Mouse (Mus musculus): ENCODE data around the gene Disp1.

Disp1 gene

DNA sequence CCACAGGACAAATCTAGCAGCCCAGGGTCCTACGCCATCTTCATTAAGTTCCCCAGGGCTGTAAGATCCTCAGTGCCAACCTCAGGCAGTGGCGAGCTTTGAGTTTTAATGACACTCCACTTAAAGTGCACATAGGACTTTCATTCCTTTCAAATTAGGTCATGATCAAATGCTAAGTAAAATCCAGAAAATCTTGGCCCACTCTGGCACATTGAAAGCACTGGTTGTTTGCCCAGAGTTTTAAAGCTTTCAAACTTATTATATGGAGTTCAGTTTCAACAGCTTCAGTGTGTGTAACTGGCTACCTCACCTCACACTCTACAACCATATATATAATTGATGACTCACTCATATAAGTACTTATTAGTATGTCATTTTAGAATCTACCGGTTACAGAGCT is 87.9 kb downstream of the Disp1 start:
- DNase-seq (ENCODE audit: low spot score in 2 of 2) = no peak

DNA sequence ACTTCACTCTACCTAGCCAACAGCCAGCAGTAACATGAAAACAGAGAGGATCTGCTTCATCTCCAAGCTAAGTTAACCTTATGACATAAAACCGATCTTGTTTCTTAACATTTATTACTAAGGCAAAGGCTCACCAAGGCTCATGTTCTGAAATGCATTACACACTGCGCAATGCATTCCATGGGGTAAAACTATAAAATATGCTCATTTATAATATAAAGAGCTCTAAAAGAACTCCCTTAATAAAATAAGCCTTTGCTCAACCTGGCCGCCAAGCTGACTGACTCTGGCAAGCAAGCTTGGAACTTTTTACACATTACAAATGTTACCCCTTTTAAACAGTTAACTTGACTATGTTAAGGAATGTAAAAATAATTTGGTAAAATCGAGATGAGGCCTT is 94.1 kb downstream of the Disp1 start:
- DNase-seq (ENCODE audit: low spot score in 2 of 2) = no peak

DNA sequence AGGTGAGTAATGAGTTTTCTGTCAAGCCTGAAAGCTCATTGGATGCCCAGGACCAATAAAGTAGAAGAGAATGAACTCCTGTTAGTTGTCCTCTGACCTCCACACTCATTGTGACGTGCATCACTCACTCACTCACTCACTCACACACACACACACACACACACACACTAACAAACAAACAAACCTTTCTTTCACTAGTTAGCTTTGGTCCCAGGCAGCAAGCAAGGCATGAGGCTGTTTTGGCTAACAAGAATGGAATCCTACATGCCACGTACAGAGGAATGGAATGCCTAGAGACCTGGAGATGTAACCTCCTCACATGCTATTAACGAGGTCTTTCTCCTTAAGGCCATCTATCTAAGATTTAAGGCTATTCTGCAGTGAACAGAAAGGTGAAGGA is 97.6 kb downstream of the Disp1 start:
- DNase-seq (ENCODE audit: low spot score in 2 of 2) = no peak

DNA sequence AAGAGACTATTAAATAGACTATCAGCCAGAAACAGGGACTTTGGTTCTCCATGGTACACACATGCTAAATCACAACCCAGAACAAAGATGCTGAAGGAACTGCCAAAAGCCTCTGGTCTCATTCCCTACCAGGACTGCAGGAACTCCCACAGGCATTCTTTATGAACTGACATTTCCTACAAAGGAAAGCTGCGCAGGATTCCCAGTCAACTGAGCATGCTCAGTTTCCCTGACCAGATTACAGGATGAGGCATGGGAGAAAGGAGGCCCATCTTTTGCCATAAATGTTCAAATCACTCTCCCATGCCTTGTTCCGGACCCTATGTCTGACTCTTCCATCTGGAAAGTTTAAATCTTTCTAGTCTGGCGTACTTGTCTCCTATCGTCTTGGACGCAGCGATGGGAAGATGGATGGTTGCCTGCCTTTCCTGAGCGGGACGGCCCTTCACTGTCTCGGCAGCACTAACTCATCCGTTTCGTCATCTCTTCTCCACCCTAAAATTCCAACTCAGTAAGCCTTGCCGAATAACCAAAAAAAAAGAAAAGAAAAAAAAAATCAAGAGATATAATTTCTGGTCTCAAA is 100.9 kb downstream of the Disp1 start:
- no peak for DNase-seq (ENCODE audit: low spot score in 2 of 2)

DNA sequence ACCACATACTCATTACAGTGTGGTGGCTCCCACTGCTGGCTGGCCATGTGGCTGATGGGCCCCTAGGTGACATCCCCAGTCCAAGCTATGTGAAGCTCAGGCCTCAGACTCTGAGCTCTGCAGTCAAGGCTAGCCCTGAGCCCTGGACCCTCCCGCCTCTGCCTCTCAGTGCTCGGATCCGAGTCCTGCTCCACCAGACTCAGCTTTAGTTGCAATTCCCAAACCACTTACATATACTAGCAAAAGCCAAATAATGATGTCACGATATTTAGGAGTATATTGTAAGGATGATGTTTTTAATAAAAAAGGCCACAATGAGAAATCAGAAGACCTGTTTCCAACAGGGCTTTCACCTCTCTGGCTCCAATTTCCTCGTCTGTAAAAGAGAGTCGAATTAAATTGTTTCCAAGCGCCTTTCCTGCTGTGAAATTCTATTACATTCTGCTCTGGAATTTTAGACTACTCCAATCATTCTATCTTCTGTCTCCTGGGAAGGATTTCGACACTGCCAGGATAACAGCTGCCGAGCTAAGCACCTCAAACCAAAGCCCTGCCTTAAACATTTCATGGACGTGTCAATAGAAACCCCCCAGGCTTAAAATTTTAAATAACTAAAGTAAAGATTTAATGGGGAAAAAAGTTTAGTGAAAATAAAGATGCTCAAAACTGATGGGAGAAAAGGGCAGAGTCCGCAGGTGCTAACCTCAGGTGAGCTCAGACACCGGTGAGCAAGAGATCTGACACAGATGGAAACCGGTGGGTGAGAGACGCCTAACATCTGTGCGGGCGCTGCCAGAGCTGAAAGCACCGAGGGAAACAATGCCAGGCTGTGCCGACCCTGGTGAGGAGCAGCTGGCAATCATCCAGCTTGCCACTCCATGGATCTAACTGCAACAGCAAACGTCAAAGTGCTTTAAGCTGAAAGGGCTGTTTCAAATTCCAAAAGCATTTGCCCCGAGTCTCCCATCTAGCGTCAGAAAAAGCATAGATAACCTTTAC is 103.2 kb downstream of the Disp1 start:
- DNase-seq (ENCODE audit: low spot score in 2 of 2) = no peak

DNA sequence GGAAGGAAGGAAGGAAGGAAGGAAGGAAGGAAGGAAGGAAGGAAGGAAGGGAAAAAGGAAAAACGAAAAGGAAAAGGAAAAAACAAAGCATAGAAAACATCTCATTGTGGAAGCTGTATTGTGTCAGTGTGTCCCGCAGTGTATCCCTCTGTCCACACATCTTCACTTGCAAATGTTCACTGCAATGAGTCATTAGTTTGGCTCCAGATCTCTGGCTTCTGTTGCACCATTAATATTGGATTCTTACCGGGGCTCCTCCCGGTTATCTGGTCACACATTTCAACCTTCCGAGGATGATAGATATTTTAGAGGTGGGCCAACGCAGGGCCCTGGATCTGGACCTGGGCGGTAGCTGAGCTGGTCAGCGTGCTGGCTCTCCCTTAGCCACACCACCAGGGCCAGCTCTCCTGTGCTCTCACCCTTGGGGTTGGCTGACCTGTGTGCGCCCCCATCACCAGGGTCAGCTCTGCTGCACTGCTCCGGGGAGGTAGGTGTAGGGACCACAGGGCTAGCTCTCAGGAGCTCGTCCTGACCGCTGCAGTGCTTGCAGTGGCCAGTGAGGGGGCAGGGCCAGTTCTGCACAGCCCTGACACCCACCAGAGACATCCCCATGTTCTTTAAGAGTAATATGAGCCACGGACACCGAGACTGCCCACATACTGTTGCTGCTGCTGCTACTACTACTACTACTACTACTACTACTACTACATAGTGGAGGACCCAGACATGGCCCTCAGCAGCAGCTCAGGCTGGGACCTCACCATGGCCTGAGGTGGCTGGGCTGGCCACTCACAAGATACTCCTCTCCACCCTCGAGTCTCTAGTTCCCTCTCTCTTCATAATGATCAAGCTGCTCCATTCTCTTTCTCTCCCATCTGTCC is 104.1 kb downstream of the Disp1 start:
- peak in 1 of 2 experiments; percentile 30 for DNase-seq (ENCODE audit: low spot score in 2 of 2)

DNA sequence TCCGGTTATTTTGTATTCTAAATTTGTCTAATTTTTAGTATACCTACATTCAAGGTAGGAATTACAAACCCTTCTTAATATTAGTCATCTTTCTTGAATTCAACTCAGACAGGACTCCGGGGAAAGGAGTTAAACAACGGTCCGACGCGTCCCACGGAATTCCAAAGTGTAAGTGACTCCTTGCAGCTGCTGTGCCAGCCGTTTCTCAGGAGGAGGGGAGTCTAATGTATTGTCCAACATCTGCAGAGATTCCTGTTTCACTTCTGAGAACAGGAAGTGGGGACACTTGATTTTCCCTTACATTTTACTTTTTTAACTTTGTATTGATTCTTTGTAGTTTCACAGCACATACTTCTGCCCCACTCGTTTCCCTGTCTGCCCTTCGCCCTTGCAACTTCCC is 104.9 kb downstream of the Disp1 start:
- no peak for DNase-seq (ENCODE audit: low spot score in 2 of 2)

DNA sequence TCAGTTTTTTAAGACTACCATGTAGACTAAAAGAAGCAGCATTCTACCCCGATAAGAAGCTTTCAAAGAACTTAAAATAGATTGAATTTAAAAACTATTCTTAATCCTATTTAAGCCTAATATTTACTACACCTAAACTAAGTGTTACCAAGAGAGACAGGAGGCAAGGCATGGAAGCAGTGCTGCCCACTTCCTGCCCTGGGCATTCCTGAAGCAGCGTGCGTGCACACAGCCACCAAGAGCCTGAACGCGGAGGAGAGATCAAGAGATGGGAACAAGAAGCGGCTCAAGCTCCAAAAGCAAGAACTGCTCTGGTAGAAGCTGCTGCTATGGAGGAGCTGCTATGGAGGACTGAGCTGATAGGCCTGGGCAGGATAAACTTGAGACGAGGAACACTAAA is 106.2 kb downstream of the Disp1 start:
- no peak for DNase-seq (ENCODE audit: low spot score in 2 of 2)

DNA sequence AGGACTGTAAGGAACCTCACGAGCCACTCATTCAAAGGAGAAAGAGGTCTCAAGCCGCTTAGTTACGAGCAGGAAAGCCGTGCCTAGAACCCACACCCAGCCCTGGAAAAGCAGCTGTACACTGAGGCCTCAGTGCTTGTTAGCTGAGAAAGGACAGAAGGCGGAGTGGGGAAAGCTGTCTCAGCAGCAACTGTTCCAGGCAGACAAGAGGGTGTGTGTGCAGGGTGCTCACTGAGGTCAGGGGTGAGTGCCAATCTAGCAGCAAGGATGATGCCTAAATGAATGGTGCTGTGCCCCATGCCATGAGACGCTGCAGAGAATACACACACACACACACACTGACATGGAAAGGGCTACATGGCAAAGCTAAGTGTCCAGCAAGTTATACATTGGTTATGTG is 106.8 kb downstream of the Disp1 start:
- DNase-seq (ENCODE audit: low spot score in 2 of 2) = no peak

DNA sequence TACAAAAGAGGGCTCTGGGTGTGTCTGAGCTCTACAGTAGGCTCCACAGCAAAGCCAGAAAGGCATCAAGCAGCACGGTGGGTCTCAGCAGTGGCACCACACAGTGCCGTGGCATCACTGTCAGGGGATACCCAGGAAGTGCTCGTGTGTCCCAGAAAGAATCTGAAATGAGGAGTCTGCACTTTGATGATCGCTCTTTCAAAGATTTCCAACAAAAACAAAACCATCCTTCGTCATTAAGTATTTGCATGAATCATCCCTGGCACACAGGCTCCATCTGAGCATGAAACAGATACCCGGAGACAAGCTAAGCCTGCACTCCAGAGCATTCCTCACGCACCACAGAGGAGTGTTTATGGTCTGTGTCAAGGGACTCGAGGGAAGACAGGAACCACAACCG is 107.8 kb downstream of the Disp1 start:
- no peak for DNase-seq (ENCODE audit: low spot score in 2 of 2)

DNA sequence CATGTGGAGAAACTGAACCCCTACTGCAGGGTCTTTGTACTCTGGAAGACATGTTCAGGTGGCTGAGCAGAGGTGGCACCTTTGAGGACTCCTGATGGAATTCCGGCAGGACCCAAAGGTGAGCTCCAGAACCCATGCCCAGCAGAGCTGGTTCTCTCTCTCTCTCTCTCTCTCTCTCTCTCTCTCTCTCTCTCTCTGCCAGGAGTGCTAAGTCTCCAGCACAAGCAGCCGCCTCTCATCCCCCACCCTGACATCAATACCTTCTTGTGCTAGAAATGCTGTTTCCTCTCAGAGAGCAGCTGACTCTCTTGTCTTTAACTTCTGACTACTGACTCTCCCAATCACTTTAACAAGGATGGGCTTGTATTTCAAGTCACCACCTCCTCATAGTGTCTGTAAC is 113.8 kb downstream of the Disp1 start:
- no peak for DNase-seq (ENCODE audit: low spot score in 2 of 2)

DNA sequence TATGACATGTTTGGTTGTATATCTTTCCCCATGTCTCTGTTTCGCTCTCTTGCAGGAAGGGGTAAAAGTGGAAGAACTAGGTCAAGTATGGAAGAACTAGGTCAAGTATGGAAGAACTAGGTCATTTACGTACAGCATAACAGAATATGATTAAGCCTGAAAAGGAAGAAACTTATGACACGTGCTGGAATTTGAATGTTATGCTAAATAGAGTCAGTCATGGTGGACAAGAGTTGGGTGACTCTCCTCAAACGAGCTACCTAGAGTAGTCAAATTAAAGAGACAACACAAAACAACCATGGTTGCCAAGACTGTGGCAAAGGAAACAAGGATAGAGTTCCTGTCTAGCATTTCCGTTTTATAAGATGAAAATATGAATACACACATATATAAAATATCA is 116.6 kb downstream of the Disp1 start:
- DNase-seq (ENCODE audit: low spot score in 2 of 2) = no peak

DNA sequence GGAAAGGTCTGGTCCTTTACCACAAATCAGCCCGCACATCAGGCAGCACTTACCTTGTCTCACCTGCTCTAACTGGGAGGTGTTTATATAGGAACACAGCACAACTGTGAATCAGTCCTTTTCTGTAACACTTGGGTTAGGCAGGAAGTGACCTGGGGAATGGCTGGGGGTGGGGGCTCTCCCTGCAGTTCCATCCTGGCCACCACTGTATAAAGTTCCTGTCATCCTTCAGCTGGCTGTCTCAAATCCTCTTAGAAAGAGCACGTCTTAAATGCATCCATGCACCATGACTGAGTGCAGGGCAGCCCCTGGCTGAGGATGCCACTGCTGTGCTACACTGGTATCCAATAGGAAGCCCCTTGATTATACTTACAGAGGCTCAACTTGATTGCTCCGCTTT is 118.5 kb downstream of the Disp1 start:
- DNase-seq (ENCODE audit: low spot score in 2 of 2) = no peak

DNA sequence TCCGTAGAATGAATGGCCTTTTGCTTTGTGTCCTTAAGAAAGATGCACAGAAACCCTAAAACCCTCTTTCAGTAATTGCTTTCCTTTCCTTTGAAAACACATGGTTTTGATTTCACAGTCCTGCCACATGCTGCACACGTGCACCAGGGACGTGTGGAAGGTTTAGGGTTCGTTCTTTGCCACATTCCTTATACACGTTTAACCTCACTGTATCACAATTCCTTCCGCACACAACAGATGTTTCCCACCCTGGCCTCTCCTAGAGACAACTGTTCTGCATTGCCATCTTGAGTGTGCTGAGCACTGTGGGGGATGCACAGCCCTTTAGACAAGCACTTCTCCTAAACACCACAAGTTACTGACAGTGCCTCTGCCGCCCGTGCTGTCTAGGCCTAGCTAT is 119.2 kb downstream of the Disp1 start:
- DNase-seq (ENCODE audit: low spot score in 2 of 2) = no peak

DNA sequence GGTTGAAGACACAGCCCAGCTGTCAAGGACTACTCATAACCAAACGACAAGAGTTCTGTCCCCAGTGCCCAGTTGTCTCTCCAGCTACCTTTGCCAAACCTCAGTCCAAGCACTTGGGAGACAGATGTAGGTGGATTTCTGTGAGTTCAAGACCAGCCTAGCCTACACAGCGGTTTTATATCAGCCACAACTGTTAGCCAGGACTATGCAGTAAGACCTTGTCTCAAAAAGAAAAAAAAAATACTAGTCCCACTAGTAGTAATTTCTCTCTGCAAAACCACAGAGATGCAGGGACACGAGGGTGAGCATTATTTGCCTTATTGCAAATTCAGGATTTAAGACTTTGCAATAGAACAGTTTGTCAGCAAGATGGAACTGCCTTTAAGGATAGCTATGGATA is 120.0 kb downstream of the Disp1 start:
- DNase-seq (ENCODE audit: low spot score in 2 of 2) = no peak

DNA sequence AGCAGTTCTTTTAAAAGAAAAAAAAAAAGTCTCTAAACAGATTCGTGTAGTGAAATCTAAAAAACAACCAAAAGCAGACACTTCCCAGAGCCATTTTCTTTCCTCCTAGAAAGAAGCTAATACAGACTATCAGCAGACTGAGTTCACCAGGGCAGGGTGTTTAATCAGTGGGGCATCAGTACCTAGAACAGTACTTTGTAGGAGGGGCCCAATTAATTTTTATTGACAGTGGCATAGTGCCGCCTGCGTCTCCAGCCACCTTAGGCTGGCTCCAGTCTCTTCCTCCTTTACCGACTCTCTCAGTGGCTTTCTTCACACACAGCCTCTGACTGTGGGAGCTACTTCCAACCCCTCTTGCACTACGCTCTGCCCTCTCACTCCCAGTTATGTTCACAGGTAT is 121.1 kb downstream of the Disp1 start:
- DNase-seq (ENCODE audit: low spot score in 2 of 2) = no peak

DNA sequence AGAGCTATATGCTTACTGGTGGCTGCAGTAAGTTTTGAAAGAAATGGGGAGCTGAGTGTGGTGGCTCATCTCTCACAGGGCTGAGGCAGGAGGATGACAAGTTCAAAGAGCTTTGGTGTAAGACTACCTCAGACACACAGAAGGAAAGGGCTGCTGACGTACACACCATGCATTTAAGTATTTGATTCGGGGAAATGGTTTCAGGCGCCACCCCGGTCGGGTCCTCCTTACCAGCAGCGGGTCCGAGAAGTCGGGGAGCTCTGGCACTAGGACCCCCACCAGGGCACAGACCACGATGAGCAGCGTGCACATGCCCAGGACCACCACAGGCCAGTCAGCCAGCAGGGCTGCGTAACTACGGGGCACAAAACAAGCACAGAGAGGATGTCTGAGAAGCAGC is 121.6 kb downstream of the Disp1 start:
- no peak for DNase-seq (ENCODE audit: low spot score in 2 of 2)

DNA sequence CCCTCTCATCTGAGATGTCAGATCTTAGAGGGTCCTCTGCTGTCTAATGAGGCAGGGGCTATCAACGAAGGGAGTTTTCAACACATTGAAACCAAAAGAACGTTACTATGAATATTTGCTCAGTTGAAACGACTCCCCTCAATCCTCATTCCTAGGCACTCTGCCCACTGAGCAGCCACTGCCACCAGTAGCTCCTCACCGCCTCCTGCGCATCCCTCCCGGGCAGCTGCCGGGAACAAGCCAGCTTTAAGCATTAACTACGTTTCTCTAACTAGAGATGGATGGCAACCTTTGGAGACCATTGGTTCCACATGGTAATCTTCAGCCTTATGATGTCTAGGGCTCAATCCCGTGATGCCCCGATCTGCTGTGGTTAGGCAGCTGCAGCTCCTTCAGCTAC is 123.7 kb downstream of the Disp1 start:
- DNase-seq (ENCODE audit: low spot score in 2 of 2) = no peak

DNA sequence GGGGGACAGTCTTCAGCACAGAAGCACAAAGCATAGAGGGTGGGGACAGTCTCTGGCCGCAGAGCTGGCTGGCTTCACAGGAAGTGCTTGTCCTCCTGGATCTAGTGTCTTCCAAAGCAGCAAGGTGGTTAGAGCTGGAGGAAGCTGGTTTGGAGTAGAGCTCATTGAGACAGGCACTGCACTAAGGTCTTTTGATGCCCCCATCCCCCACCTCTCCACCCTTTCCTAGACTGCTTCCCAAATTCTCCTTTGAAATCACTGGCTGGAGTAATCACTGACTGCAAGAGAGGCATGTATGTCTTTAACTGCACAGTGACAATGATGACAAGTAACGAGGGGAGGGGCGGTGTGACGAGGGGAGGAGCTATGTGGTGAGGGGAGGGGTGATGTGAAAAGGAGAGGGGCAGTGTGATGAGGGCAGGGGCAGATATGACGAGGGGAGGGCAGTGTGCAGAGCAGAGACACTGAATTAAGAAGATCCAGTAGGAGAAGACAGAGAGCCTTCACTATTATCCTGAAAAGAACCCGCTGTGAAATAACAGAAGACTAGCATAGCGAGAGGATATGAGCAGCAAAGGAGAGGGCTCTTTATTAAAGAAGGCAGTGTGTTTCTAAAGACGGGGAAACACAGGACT is 125.8 kb downstream of the Disp1 start:
- no peak for DNase-seq (ENCODE audit: low spot score in 2 of 2)

DNA sequence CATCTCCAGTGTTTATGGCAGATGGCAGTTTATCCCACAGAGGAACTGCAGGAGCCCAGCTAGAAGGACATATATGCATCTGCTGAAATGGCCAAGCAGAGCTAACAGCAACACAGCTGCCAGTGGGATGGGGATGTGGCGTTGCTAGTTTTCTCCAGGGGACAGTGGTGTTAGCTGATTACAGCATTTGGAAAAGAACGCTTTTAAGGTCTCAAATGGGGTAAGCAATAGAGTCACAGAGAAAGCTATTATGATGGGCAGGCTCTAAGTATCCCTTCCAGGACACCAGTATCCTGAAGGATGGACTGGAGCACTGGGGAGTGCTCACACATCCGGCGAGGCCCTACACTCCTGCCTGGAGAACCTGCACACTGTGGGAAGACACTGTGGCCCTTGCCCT is 129.0 kb downstream of the Disp1 start:
- no peak for DNase-seq (ENCODE audit: low spot score in 2 of 2)

DNA sequence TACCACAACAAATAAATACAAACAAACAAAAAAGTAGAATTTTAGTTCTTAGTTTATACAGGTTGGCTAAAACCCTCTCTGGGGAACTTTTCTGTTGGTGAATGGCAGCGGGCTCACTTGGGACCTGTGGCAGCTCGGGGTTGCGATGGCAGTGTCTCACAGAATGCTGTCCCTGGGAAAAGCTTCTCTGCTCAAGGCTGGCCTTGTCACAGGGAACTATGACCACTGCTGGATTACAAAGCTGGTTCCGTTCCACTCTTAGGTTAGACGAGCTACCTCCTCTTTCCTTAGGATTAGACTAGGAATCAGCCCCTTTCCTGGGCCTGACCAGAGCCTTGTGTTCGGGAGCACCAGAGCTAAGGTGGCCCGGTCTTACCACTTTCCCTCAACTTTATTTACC is 130.1 kb downstream of the Disp1 start:
- no peak for DNase-seq (ENCODE audit: low spot score in 2 of 2)

DNA sequence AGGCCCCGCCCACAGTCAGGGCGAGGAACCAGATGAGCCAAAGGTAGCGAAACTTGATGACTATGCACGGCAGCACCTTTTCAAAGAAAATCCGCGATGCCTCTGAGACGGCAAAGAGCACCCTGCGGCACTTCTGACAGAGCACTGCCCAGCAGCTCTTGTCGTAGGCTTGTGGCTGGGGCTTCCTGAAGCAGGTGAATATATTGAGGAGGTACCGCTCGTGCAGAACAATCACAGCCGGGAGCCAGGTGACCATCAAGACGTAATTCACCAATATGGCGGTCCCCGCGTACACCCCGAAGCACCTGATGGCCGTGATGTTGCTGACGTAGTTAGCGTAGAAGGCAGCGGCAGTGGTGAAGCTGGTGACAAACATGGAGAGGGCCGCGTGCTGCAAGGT is 132.7 kb downstream of the Disp1 start:
- DNase-seq (ENCODE audit: low spot score in 2 of 2) = no peak
